Mouse (Mus musculus) left cerebral cortex, adult 9 months (tissue): ENCODE measurements around the gene Aebp1.

Experiments
- DNase-seq, 2 experiments: peaks; one replicate each; pipeline ENCODE4 v3.0.0; 2022; ENCODE audit warnings: low spot score in 2 of 2

Gene Aebp1

GRCm38 (mm10) chr11:5920323-5920960, 58.7 kb downstream of the Aebp1 start:
- DNase-seq, result no peak
